ENCODE assay signal across 27 mouse cellular contexts in genomic region chr6:99280619-99281018, GRCm38 (mm10).
"Had no signal": no experiment of that assay in that cellular context is flagged by ENCODE, and none has a peak within 500 bp of the region (broad histone marks: within the 10 kb centered on the region; RNA-seq: fewer than 3 reads in every experiment).

No protein-coding gene starts in this region.

- DNase-seq: gastrocnemius, adult 2 months; gastrocnemius, postnatal 10 days; gastrocnemius, postnatal 25 days; heart, adult 18-20 months; heart, postnatal 10 days; heart, postnatal 4 days; kidney, adult 18-20 months; kidney, postnatal 14 days; kidney, postnatal 4 days; liver; liver, embryonic 13.5 days; liver, postnatal 0 days had no signal

- H3K4me2 ChIP-seq: heart, embryonic 11.5 days; heart, embryonic 13.5 days; hindbrain, embryonic 12.5 days; hindbrain, embryonic 14.5 days; intestine, embryonic 15.5 days; kidney, embryonic 15.5 days; limb, embryonic 12.5 days; liver, embryonic 13.5 days; liver, embryonic 15.5 days had no signal

- H3K9me3 ChIP-seq: heart, embryonic 13.5 days; hindbrain, embryonic 10.5 days; hindbrain, embryonic 12.5 days; intestine, embryonic 15.5 days; kidney, embryonic 15.5 days; limb, embryonic 10.5 days; limb, embryonic 12.5 days; liver, embryonic 13.5 days; liver, embryonic 15.5 days had no signal

- ATAC-seq: hindbrain, embryonic 16.5 days; intestine, embryonic 15.5 days; intestine, postnatal 0 days; liver, postnatal 0 days had no signal

- H3K27ac ChIP-seq: gastrocnemius, adult 2 months; heart, embryonic 13.5 days; hindbrain, embryonic 10.5 days; hindbrain, embryonic 12.5 days; hindbrain, embryonic 14.5 days; intestine, embryonic 15.5 days; kidney, embryonic 15.5 days; kidney, postnatal 0 days; layer of hippocampus, adult 2 months; left cerebral cortex, adult 2 months; limb, embryonic 10.5 days; limb, embryonic 12.5 days; liver, embryonic 13.5 days; liver, embryonic 15.5 days had no signal

- H3K4me3 ChIP-seq: gastrocnemius, adult 2 months; heart, embryonic 13.5 days; hindbrain, embryonic 10.5 days; hindbrain, embryonic 12.5 days; intestine, embryonic 15.5 days; kidney, embryonic 15.5 days; layer of hippocampus, adult 2 months; left cerebral cortex, adult 2 months; limb, embryonic 10.5 days; limb, embryonic 12.5 days; liver, embryonic 13.5 days; liver, embryonic 15.5 days had no signal

- H3K27me3 ChIP-seq: heart, embryonic 13.5 days; hindbrain, embryonic 12.5 days; intestine, embryonic 15.5 days; kidney, embryonic 15.5 days; limb, embryonic 12.5 days; liver, embryonic 13.5 days; liver, embryonic 15.5 days had no signal

- H3K36me3 ChIP-seq: heart, embryonic 13.5 days; hindbrain, embryonic 10.5 days; hindbrain, embryonic 12.5 days; intestine, embryonic 15.5 days; kidney, embryonic 15.5 days; limb, embryonic 10.5 days; limb, embryonic 12.5 days; liver, embryonic 13.5 days; liver, embryonic 15.5 days had no signal

- H3K4me1 ChIP-seq: intestine, embryonic 15.5 days had no signal

- H3K9ac ChIP-seq: heart, embryonic 13.5 days; hindbrain, embryonic 12.5 days; hindbrain, embryonic 14.5 days; intestine, embryonic 15.5 days; kidney, embryonic 15.5 days; limb, embryonic 12.5 days; liver, embryonic 13.5 days; liver, embryonic 15.5 days; liver, postnatal 0 days had no signal
